In genomic region chr2:102192943-102193820, GRCm38 (mm10) we compare ENCODE assay signal across 15 mouse cellular contexts. TPM values are rescaled to one million over a fixed set of nuclear protein-coding genes. Genes with fewer than 3 reads are reported as not detected.
A peak's percentile ranks its signal among the peaks of the same experiment; 100 is the strongest.
DNase-seq lines count a peak whose midpoint lies in the region; TF ChIP-seq lines count a peak whose summit lies in the region.
"Had no signal": no experiment of that assay in that cellular context is flagged by ENCODE, and none has a peak within 500 bp of the region (broad histone marks: within the 10 kb centered on the region; RNA-seq: fewer than 3 reads in every experiment).

No protein-coding gene starts in this region.

- WGBS in heart, embryonic 10.5 days, result 87% methylated on average over 16 of the region's 16 CpGs

- no peak overlapping the region for H3K27ac ChIP-seq in MEL (ENCODE audit: control insufficient read depth, low read depth, low read length)
- no peak overlapping the region for H3K27ac ChIP-seq in heart, embryonic 10.5 days
- H3K27ac ChIP-seq: forebrain, embryonic 10.5 days; heart, adult 2 months; hindbrain, embryonic 12.5 days; liver, embryonic 13.5 days; midbrain, embryonic 15.5 days had no signal

- TF ChIP-seq POLR2A in MEL (IDR thresholded peaks at IDR 0.05; ENCODE audit: control insufficient read depth in 1 of 2, insufficient read depth in 1 of 2, low read depth in 1 of 2, low read length in 2 of 2, poor library complexity in 1 of 2), result no peak

- DNase-seq in 3T3-L1 (ENCODE audit: low read depth, low spot score) (peak; percentile 92), MEL (ENCODE audit: low read depth, low spot score) (peak; percentile 45)
- peak; percentile 55 for DNase-seq in cerebellum, adult 9-10 months
- peak; percentile 76 for DNase-seq in gastrocnemius, postnatal 25 days
- no peak for DNase-seq in retina, embryonic 14.5 days (ENCODE audit: low spot score)
- no peak for DNase-seq in thymus, postnatal 0 days (ENCODE audit: low spot score)
- no peak for DNase-seq in heart, embryonic 10.5 days (ENCODE audit: low spot score)
- DNase-seq: layer of hippocampus, postnatal 36 days; liver, embryonic 13.5 days; lung, postnatal 36 days; thymus, postnatal 36 days had no signal

- no peak for TF ChIP-seq CTCF in MEL (IDR thresholded peaks at IDR 0.05 in 2 of 3, conservative IDR thresholded peaks at IDR 0.05 in 1 of 3; ENCODE audit: control insufficient read depth in 1 of 3, insufficient read depth in 1 of 3, low read depth in 2 of 3, low read length in 3 of 3, poor library complexity in 1 of 3, severe bottlenecking in 1 of 3)

- peak in 1 of 2 experiments; percentile 31; a peak in 1 of 4 replicates for TF ChIP-seq EP300 in MEL (IDR thresholded peaks at IDR 0.05; ENCODE audit: low read depth in 1 of 2, low read length in 2 of 2)

- peaks cover 0 to 18% of the 10 kb centered on the region in 2 experiments; a peak in 2 of 4 replicates for H3K36me3 ChIP-seq in MEL (ENCODE audit: control insufficient read depth in 1 of 2, insufficient read depth in 2 of 2, low read length in 2 of 2)
- H3K36me3 ChIP-seq in heart, embryonic 10.5 days, result no peaks in the 10 kb centered on the region
- H3K36me3 ChIP-seq: forebrain, embryonic 10.5 days; hindbrain, embryonic 12.5 days; liver, embryonic 13.5 days; midbrain, embryonic 15.5 days had no signal

- no peaks in the 10 kb centered on the region for H3K79me2 ChIP-seq in MEL (ENCODE audit: control insufficient read depth, insufficient read depth, low read length, poor library complexity)

- no peak for TF ChIP-seq RAD21 in MEL (IDR thresholded peaks at IDR 0.05; ENCODE audit: low read depth, low read length)

- H3K9ac ChIP-seq in MEL (ENCODE audit: control insufficient read depth, low read depth, low read length, poor library complexity, severe bottlenecking), result no peak overlapping the region
- H3K9ac ChIP-seq: hindbrain, embryonic 12.5 days; liver, embryonic 13.5 days; midbrain, embryonic 15.5 days had no signal

- peaks cover 0 to 16% of the 10 kb centered on the region in 2 experiments; a peak in 3 of 4 replicates for H3K4me1 ChIP-seq in MEL (ENCODE audit: control insufficient read depth in 1 of 2, insufficient read depth in 2 of 2, low read length in 2 of 2)
- H3K4me1 ChIP-seq in heart, embryonic 10.5 days, result peaks cover 12% of the 10 kb centered on the region
- H3K4me1 ChIP-seq: hindbrain, embryonic 12.5 days; midbrain, embryonic 15.5 days had no signal

- no peaks in the 10 kb centered on the region for H3K27me3 ChIP-seq in MEL (ENCODE audit: control insufficient read depth in 1 of 2, insufficient read depth in 2 of 2, low read length in 2 of 2)
- H3K27me3 ChIP-seq in heart, embryonic 10.5 days (ENCODE audit: insufficient read depth, poor library complexity, severe bottlenecking), result no peaks in the 10 kb centered on the region
- H3K27me3 ChIP-seq: hindbrain, embryonic 12.5 days; liver, embryonic 13.5 days; midbrain, embryonic 15.5 days had no signal

- no peak overlapping the region for H3K4me3 ChIP-seq in MEL (ENCODE audit: control insufficient read depth in 1 of 2, insufficient read depth in 1 of 2, low read depth in 2 of 2, low read length in 2 of 2)
- H3K4me3 ChIP-seq in heart, embryonic 10.5 days, result no peak overlapping the region
- H3K4me3 ChIP-seq: forebrain, embryonic 10.5 days; heart, adult 2 months; hindbrain, embryonic 12.5 days; liver, embryonic 13.5 days; midbrain, embryonic 15.5 days had no signal

- no peaks in the 10 kb centered on the region for H3K9me3 ChIP-seq in MEL (replicated peaks; ENCODE audit: insufficient read depth, low read length)
- H3K9me3 ChIP-seq in heart, embryonic 10.5 days, result no peaks in the 10 kb centered on the region
- H3K9me3 ChIP-seq: forebrain, embryonic 10.5 days; hindbrain, embryonic 12.5 days; liver, embryonic 13.5 days; midbrain, embryonic 15.5 days had no signal

TF ChIP-seq in MEL, 35 proteins besides CTCF, POLR2A, EP300 and RAD21:
- TF ChIP-seq BHLHE40 (IDR thresholded peaks at IDR 0.05; ENCODE audit: borderline replicate concordance, low read depth, low read length) (peak; percentile 48; the same call in 1 of the 2 replicates), MYC (IDR thresholded peaks at IDR 0.05; ENCODE audit: low read depth, low read length) (no peak), TAL1 (IDR thresholded peaks at IDR 0.05; ENCODE audit: low read length) (peak; percentile 51; the same call in 1 of the 2 replicates), RCOR1 (IDR thresholded peaks at IDR 0.05; ENCODE audit: low read depth, low read length) (peak; percentile 75), TCF12 (IDR thresholded peaks at IDR 0.05; ENCODE audit: low read depth, low read length) (no peak), SMC3 (IDR thresholded peaks at IDR 0.05; ENCODE audit: low read depth, low read length) (no peak), GATA1 (IDR thresholded peaks at IDR 0.05; ENCODE audit: low read depth, low read length) (no peak)

RNA-seq across cellular contexts. Expression of gene Ldlrad3, which starts 7.0 kb away (rescaled TPM):
- 3.1 and 3.5 TPM in 2 replicates for total RNA-seq in MEL (2012; rRNA removed)
- polyA plus RNA-seq in MEL (2012; ENCODE audit: insufficient read depth in 1 of 2, insufficient read length in 2 of 2, low read depth in 1 of 2, low replicate concordance in 2 of 2, missing spikeins in 1 of 2), result 1 to 10 TPM in 1 of 2 experiments, not detected in 1; 6.1 TPM
- 1 to 10 TPM; 4.2 to 6.4 TPM for total RNA-seq in gastrocnemius, postnatal 25 days (2021)
- 10.3 and 13.6 TPM in 2 replicates for polyA plus RNA-seq in thymus, postnatal 0 days (2015; fragmentation: Nextera tagmentation; extraction: Ambion mirVana)
- 24.6 and 27.5 TPM in 2 replicates for polyA plus RNA-seq in heart, embryonic 10.5 days (2016; fragmentation: Nextera tagmentation; extraction: Ambion mirVana)

Comparison
In these comparisons a context has a peak if more than half of its experiments do, and no peak if none do; other contexts are left out.
1. DNase-seq: peak in 3T3-L1 (single experiment), MEL (single experiment), cerebellum, adult 9-10 months (single experiment) and gastrocnemius, postnatal 25 days (single experiment); none in retina, embryonic 14.5 days (single experiment), thymus, postnatal 0 days (single experiment) and heart, embryonic 10.5 days (single experiment).